Mouse (Mus musculus): ENCODE results near the gene Pibf1. TPM values are rescaled to one million over a fixed set of nuclear protein-coding genes. Genes with fewer than 3 reads are reported as not detected.

The Pibf1 gene
- total RNA-seq, 1 experiment from 2014 or later = 51.4 TPM

- ATAC-seq (ENCODE audit: extremely low read depth, insufficient number of reproducible peaks, low FRiP score, poor library complexity, severe bottlenecking) = no peak
Observed at GRCm38 (mm10) chr14:99299701-99300191, 200.5 kb downstream of the Pibf1 start.

GRCm38 (mm10) chr14:99301472-99301871 is 202.2 kb downstream of the Pibf1 start:
- no peak for ATAC-seq (ENCODE audit: extremely low read depth, insufficient number of reproducible peaks, low FRiP score, poor library complexity, severe bottlenecking)

Other genes starting within 250 kb of the Pibf1 start
- gene Rpl36a-ps1, start 105.1 kb upstream of the Pibf1 start, total RNA-seq (2017) = 1.6 and 5.2 TPM in 2 replicates
- 25.6 and 26.5 TPM in 2 replicates for gene Mzt1, start 53.3 kb upstream of the Pibf1 start, total RNA-seq (2017)
- gene Bora, start 53.2 kb upstream of the Pibf1 start, total RNA-seq (2017) = 13.6 and 14.0 TPM in 2 replicates
- gene Dis3, start 346 bp downstream of the Pibf1 start, total RNA-seq (2017) = 24.8 and 30.4 TPM in 2 replicates
- gene Klf5, start 199.3 kb downstream of the Pibf1 start, total RNA-seq (2017) = 4.2 and 5.4 TPM in 2 replicates

Data from neutrophil, adult 5-6 weeks (primary cell).